Mouse (Mus musculus): ENCODE measurements at regions not wholly inside any gene's neighbourhood (a gene's known extent, or its start where the extent isn't known, plus 50 kb on each side); places are given as distances from the start of the nearest gene placed in this dataset.

DNA sequence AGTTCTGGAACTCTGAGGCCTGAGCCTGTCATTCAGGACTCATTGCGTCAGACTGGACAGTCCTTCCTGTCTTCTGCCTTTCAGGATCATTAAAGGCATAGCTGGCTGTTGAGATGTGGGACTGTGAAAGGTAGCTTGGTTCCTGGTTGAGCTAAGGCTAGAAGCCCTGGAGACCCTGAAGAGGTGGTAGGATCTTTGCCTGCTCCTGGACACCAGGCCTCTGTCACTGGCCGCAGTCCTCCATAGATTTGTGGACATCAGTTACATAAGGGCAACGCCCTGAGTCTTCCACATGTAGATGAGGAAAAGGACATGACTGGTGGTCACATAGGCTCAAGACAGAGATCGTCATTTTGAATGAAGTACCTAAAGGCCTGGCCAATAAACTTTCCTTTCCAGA lies 127.9 kb downstream of the Opa1 start:
- Histone ChIP-seq H3K27ac (ENCODE audit: low read depth, low read length) (no peak overlapping the region), H3K4me1 (ENCODE audit: control insufficient read depth, insufficient read depth, low read length) (no peaks in the 10 kb centered on the region), H3K27me3 (ENCODE audit: control insufficient read depth, insufficient read depth, low read length) (no peaks in the 10 kb centered on the region), H3K4me2 (replicated peaks; ENCODE audit: low read depth, low read length) (no peak overlapping the region), H3K9me3 (ENCODE audit: control insufficient read depth, low read length) (no peaks in the 10 kb centered on the region), H3K9ac (ENCODE audit: low read depth, low read length) (no peak overlapping the region), H3K4me3 (ENCODE audit: low read length) (no peak overlapping the region), H3K36me3 (ENCODE audit: control insufficient read depth, insufficient read depth, low read length) (no peaks in the 10 kb centered on the region)
- ATAC-seq (ENCODE audit: low FRiP score, low TSS enrichment) = no peak
- 87% methylated on average over 4 of the region's 4 CpGs for WGBS

GRCm38 (mm10) chr16:29707656-29708055 lies 128.5 kb downstream of the Opa1 start:
- H3K4me2 ChIP-seq (replicated peaks; ENCODE audit: low read depth, low read length) = no peak overlapping the region
- no peak overlapping the region for H3K27ac ChIP-seq (ENCODE audit: low read depth, low read length)
- H3K36me3 ChIP-seq (ENCODE audit: control insufficient read depth, insufficient read depth, low read length) = no peaks in the 10 kb centered on the region
- 92% methylated on average over 11 of the region's 11 CpGs for WGBS
- H3K4me3 ChIP-seq (ENCODE audit: low read length) = no peak overlapping the region
- H3K9ac ChIP-seq (ENCODE audit: low read depth, low read length) = no peak overlapping the region
- no peaks in the 10 kb centered on the region for H3K9me3 ChIP-seq (ENCODE audit: control insufficient read depth, low read length)
- no peaks in the 10 kb centered on the region for H3K4me1 ChIP-seq (ENCODE audit: control insufficient read depth, insufficient read depth, low read length)
- H3K27me3 ChIP-seq (ENCODE audit: control insufficient read depth, insufficient read depth, low read length) = no peaks in the 10 kb centered on the region
- no peak for ATAC-seq (ENCODE audit: low FRiP score, low TSS enrichment)

DNA sequence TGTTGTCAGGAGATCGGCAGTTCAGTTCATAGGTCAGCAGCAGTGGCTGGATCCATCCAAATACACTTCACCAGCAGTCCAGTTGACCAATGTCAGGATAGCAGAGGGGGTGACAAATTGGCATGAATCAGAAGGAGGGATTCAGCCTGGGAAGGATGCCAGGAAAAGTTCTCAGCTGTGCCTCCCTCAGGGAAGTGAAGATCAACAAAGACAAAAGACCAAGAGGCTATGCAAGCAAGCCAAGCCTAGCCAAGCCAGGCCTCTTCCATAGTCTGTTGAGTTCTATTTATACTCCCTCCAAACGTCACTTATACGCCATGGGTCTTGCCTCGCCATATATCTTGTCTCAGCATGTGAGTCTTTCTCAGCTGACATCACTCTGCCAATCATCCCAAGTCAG lies 129.9 kb downstream of the Opa1 start:
- Histone ChIP-seq H3K36me3 (ENCODE audit: control insufficient read depth, insufficient read depth, low read length) (no peaks in the 10 kb centered on the region), H3K4me3 (ENCODE audit: low read length) (no peak overlapping the region), H3K4me1 (ENCODE audit: control insufficient read depth, insufficient read depth, low read length) (no peaks in the 10 kb centered on the region), H3K27ac (ENCODE audit: low read depth, low read length) (no peak overlapping the region), H3K9ac (ENCODE audit: low read depth, low read length) (no peak overlapping the region), H3K9me3 (ENCODE audit: control insufficient read depth, low read length) (no peaks in the 10 kb centered on the region), H3K4me2 (replicated peaks; ENCODE audit: low read depth, low read length) (no peak overlapping the region), H3K27me3 (ENCODE audit: control insufficient read depth, insufficient read depth, low read length) (no peaks in the 10 kb centered on the region)
- WGBS = 60% methylated on average over 4 of the region's 4 CpGs
- no peak for ATAC-seq (ENCODE audit: low FRiP score, low TSS enrichment)

DNA sequence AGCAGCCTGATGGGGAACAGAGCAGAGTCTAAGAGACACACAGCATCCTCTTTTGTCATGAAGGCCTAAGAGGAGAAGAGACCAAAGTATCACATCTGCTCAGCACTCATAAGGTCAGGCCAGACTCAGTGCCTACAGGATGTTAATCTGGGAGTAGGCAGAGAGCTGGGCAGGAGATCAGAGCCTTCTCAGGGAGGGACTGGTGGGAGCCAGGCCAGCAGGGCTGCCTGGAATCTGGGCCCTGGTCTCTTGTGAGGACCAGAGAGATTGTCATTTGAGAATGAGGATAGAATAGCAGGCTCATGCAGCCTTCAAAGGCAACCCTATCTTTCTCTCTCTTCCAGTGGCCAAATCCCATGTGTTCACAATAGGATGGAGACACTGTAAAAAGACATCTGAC lies 132.3 kb downstream of the Opa1 start:
- Histone ChIP-seq H3K27me3 (ENCODE audit: control insufficient read depth, insufficient read depth, low read length) (no peaks in the 10 kb centered on the region), H3K4me1 (ENCODE audit: control insufficient read depth, insufficient read depth, low read length) (peaks cover 3% of the 10 kb centered on the region; the same call in 1 of the 2 replicates)
- no peak for ATAC-seq (ENCODE audit: low FRiP score, low TSS enrichment)

DNA sequence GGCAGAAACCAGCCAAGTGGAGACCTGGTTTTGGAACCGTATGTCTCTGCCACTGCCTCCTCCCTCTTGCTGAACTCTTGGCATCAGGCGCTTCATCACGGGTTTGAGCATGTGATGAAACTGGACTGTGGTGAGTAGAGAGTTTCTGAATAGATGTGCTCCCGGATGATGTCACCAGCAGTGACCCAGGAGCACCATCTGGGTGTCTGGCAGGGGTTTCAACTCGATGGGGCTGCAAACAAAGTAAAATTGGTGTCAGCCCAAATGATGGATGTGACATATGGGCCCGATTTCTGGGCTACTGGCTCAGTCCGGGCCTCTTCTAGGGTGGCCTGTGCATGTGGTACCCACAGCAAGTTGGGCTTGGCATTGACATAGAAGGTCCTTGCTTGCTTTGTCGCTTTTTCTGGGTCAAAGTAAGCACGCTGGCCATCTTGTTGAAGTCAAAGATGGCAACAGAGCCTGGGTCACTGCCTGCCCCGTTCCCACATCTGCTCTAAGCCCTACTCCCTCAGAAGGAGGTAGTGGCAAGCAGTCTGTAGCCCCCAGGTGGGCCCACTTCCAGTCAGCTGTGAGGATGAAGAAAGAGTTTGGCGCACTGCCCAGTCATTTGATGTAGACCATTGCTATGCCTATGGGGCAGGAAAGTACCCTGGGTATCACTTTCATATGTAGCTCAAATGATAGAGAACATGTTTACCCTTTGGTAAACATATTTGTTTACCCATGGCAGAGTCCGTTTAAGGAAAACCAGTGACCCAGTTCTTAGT lies 133.0 kb downstream of the Opa1 start:
- no peak overlapping the region for H3K4me3 ChIP-seq (ENCODE audit: low read length)
- H3K4me2 ChIP-seq (replicated peaks; ENCODE audit: low read depth, low read length) = no peak overlapping the region
- no peaks in the 10 kb centered on the region for H3K36me3 ChIP-seq (ENCODE audit: control insufficient read depth, insufficient read depth, low read length)
- no peaks in the 10 kb centered on the region for H3K27me3 ChIP-seq (ENCODE audit: control insufficient read depth, insufficient read depth, low read length)
- no peak overlapping the region for H3K9ac ChIP-seq (ENCODE audit: low read depth, low read length)
- no peak overlapping the region for H3K27ac ChIP-seq (ENCODE audit: low read depth, low read length)
- 81% methylated on average over 12 of the region's 12 CpGs for WGBS
- ATAC-seq (ENCODE audit: low FRiP score, low TSS enrichment) = no peak
- H3K9me3 ChIP-seq (ENCODE audit: control insufficient read depth, low read length) = no peaks in the 10 kb centered on the region
- H3K4me1 ChIP-seq (ENCODE audit: control insufficient read depth, insufficient read depth, low read length) = peaks cover 3% of the 10 kb centered on the region; the same call in 1 of the 2 replicates

More for the DNA sequence above, 132.3 kb downstream of the Opa1 start:
- Histone ChIP-seq H3K27ac (ENCODE audit: low read depth, low read length) (no peak overlapping the region), H3K4me3 (ENCODE audit: low read length) (no peak overlapping the region), H3K9ac (ENCODE audit: low read depth, low read length) (no peak overlapping the region), H3K4me2 (replicated peaks; ENCODE audit: low read depth, low read length) (no peak overlapping the region), H3K9me3 (ENCODE audit: control insufficient read depth, low read length) (no peaks in the 10 kb centered on the region), H3K36me3 (ENCODE audit: control insufficient read depth, insufficient read depth, low read length) (no peaks in the 10 kb centered on the region)

DNA sequence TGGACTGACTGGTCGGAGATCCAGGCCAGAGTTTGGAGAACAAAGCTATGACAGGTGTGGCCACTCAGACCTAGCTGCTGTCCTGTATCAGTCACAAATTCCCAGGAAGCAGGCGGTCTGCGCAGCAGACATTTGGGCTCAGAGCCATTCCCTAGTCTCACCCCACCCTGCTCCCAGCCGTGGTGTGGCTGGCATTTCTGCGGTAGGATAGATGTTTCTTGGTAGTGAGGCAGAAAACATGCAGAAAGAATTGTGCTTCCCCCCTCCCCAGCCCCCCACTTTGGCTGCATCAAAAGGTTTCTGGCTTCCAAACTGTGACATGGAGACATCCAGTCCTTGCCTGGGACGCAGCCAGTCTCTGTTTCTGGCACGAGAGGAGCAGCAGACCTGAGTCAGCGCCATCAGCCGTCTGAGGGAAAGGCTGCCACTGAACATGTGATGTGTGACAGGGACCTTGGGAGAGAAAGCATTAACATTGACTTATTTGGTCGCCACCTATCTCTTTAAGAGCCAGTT lies 135.5 kb downstream of the Opa1 start:
- Histone ChIP-seq H3K9me3 (ENCODE audit: control insufficient read depth, low read length) (no peaks in the 10 kb centered on the region), H3K36me3 (ENCODE audit: control insufficient read depth, insufficient read depth, low read length) (no peaks in the 10 kb centered on the region), H3K27ac (ENCODE audit: low read depth, low read length) (no peak overlapping the region), H3K27me3 (ENCODE audit: control insufficient read depth, insufficient read depth, low read length) (peaks cover 4% of the 10 kb centered on the region; the same call in 1 of the 2 replicates), H3K4me1 (ENCODE audit: control insufficient read depth, insufficient read depth, low read length) (peaks cover 3% of the 10 kb centered on the region; the same call in 1 of the 2 replicates), H3K9ac (ENCODE audit: low read depth, low read length) (no peak overlapping the region), H3K4me3 (ENCODE audit: low read length) (no peak overlapping the region), H3K4me2 (replicated peaks; ENCODE audit: low read depth, low read length) (no peak overlapping the region)
- no peak for ATAC-seq (ENCODE audit: low FRiP score, low TSS enrichment)
- 66% methylated on average over 10 of the region's 10 CpGs for WGBS

DNA sequence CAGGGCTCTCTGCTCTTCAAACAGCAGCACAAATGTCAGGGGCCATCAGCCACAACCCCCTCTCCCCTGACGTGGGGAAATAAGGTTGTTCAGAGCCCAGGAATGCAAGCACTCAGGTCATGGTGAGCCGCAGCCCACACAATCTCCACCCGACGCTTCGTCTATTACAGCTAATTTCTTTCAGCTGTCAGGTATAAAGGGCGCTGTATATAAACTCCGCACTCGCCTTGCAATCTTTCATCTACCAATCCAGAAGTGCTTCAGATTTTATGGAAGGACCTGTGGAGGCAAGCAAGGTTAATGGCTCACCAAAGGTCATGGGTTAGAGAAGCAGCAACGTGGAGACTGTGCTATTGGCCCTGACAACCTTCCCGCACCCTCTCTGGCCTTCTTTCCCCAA lies 139.8 kb downstream of the Opa1 start:
- H3K36me3 ChIP-seq (ENCODE audit: control insufficient read depth, insufficient read depth, low read length) = no peaks in the 10 kb centered on the region
- H3K4me3 ChIP-seq (ENCODE audit: low read length) = no peak overlapping the region
- H3K9ac ChIP-seq (ENCODE audit: low read depth, low read length) = no peak overlapping the region
- H3K9me3 ChIP-seq (ENCODE audit: control insufficient read depth, low read length) = no peaks in the 10 kb centered on the region
- no peak overlapping the region for H3K4me2 ChIP-seq (replicated peaks; ENCODE audit: low read depth, low read length)
- peaks cover 3% of the 10 kb centered on the region; the same call in 1 of the 2 replicates for H3K4me1 ChIP-seq (ENCODE audit: control insufficient read depth, insufficient read depth, low read length)
- no peak overlapping the region for H3K27ac ChIP-seq (ENCODE audit: low read depth, low read length)
- 0 out of 2 replicates have a peak, but pooled peaks have one; percentile 42 for ATAC-seq (ENCODE audit: low FRiP score, low TSS enrichment)
- H3K27me3 ChIP-seq (ENCODE audit: control insufficient read depth, insufficient read depth, low read length) = peaks cover 31% of the 10 kb centered on the region
- 16% methylated on average over 10 of the region's 10 CpGs for WGBS

- no peak overlapping the region for H3K4me2 ChIP-seq (replicated peaks; ENCODE audit: low read depth, low read length)
- H3K9ac ChIP-seq (ENCODE audit: low read depth, low read length) = no peak overlapping the region
- no peaks in the 10 kb centered on the region; the same call in 1 of the 2 replicates for H3K4me1 ChIP-seq (ENCODE audit: control insufficient read depth, insufficient read depth, low read length)
- no peak overlapping the region for H3K27ac ChIP-seq (ENCODE audit: low read depth, low read length)
- no peaks in the 10 kb centered on the region for H3K36me3 ChIP-seq (ENCODE audit: control insufficient read depth, insufficient read depth, low read length)
- H3K9me3 ChIP-seq (ENCODE audit: control insufficient read depth, low read length) = no peaks in the 10 kb centered on the region
- WGBS = 65% methylated on average over 23 of the region's 23 CpGs
- ATAC-seq (ENCODE audit: low FRiP score, low TSS enrichment) = 0 out of 2 replicates have a peak, but pooled peaks have one; percentile 48
- H3K4me3 ChIP-seq (ENCODE audit: low read length) = no peak overlapping the region
- peaks cover 31% of the 10 kb centered on the region for H3K27me3 ChIP-seq (ENCODE audit: control insufficient read depth, insufficient read depth, low read length)
These were observed 140.7 kb downstream of the Opa1 start for GRCm38 (mm10) chr16:29719571-29720451.

GRCm38 (mm10) chr16:29725153-29725552 lies 146.0 kb downstream of the Opa1 start:
- ATAC-seq (ENCODE audit: low FRiP score, low TSS enrichment) = no peak
- Histone ChIP-seq H3K9ac (ENCODE audit: low read depth, low read length) (no peak overlapping the region), H3K27ac (ENCODE audit: low read depth, low read length) (no peak overlapping the region), H3K4me2 (replicated peaks; ENCODE audit: low read depth, low read length) (no peak overlapping the region), H3K27me3 (ENCODE audit: control insufficient read depth, insufficient read depth, low read length) (peaks cover 46% of the 10 kb centered on the region), H3K36me3 (ENCODE audit: control insufficient read depth, insufficient read depth, low read length) (no peaks in the 10 kb centered on the region), H3K9me3 (ENCODE audit: control insufficient read depth, low read length) (no peaks in the 10 kb centered on the region), H3K4me1 (ENCODE audit: control insufficient read depth, insufficient read depth, low read length) (peaks cover 9% of the 10 kb centered on the region), H3K4me3 (ENCODE audit: low read length) (no peak overlapping the region)
- 19% methylated on average over 5 of the region's 5 CpGs for WGBS

Data from kidney, embryonic 14.5 days (tissue).